Mouse (Mus musculus) cerebellum, postnatal 25 days (tissue): ENCODE results near the gene Slc5a6.
"Not testable (repeated sequence)": the region's sequence is repeated elsewhere in the genome, so short reads cannot be mapped to it uniquely, and the experiment has no call there.

ENCODE experiments used
- DNase-seq, 2 experiments: peaks; one replicate each; pipeline ENCODE4 v3.0.0; 2021; ENCODE audit warnings: mixed read lengths in 2 of 2

The Slc5a6 gene

DNA sequence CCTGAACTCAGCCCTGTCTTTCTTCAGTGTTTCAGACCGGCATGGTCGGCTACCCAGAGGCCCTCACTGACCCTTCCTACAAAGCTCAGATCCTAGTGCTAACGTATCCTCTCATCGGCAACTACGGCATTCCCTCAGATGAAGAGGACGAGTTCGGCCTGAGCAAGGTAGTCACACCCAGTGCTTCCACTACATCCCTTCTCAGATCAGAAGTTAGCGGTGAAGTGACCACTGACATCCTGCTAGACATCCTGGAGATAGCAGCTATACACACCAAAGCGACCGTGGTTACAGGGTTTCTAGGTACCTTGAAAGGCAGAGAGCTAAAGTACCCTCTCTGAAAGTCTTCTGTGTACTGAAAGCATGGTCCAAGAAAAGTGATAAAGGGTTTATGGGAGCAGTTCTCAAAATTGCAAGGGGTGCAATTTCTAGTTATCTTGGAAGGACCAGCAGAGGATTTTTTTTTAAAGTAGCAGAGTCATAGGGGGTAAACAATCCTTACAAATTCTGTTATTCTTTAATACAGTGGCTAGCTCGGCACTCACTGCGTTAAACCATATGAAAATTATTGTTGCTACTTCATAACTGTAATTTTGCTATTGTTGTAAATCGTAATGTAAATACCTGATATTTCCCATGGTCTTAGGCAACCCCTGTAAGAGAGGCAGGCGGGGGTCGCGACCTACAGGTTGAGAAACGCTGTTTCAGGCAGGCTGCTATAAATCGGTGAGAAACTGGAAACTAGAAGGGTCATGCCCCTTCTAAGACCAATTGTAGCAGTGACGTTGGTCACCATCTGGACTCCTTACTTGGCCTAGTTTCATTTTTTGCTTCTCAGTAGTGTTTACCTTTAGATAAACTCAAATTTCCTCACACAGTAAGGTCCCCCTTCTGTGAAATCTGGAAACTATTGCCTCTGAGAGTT is 6.8 kb upstream of the Slc5a6 start:
- DNase-seq = no peak

DNA sequence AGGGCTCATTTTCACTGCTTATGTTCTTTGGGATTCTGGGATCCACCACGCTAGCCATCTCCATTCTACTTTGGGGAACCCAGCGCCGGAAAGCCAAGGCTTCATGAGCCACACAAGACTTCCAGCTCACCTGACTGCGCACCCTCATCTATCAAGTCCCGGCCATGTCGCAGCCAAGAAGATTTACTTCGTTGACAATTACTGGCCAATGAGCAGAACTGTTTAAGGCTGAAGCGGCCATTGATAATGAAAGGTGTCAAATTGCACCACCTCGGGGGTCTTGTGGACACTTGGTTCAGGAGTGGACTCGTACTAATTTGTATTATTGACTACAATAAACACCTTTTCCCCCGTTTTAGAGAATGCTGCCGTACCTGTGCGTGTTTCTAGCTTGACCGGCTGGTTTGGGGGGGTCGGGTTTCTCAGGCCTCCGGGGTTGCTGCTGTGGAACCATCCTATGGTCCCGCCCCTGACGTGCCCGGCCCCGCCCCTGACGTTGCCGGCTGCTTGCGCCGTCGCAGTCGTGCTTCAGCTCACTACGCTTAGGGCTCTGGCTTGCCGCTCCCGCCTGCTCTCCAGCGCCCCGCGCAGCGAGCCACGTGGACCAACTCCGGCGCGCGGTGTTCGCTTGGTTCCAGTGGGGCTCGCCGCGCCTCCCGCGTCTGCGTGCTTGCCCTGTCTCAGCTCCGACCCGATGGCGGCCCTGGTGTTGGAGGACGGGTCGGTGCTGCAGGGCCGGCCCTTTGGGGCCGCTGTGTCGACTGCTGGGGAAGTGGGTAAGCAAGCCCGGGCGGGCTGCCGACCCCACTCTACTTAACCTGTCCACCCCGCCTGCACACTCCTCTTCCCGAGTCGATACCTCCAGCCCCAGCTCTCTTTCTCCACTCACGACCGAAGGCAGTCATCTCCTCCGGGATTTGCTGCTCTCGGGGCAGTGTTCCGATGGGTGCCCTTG is 5.8 kb upstream of the Slc5a6 start, which contains the start of gene Cad:
Gene Cad, plus strand, starts transcription at position 520 of the 955 bp plus-strand sequence.
- peak; percentile 95 to 98 for DNase-seq

DNA sequence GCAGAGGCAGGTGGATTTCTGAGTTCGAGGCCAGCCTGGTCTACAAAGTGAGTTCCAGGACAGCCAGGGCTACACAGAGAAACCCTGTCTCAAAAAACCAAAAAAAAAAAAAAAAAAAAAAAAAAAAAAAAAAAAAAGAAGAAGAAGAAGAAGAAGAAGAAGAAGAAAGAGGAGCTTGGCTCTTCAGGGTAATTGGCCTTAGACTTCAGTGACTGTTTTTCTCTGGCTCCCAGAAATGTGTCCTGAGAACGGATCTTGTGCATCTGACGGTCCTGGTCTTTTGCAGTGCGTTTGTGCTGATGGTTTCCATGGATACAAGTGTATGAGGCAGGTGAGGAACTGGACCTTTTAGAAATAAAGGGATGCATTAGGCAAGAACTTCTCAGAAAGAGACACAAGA is 5.0 kb upstream of the Slc5a6 start:
- DNase-seq = not testable (repeated sequence)

DNA sequence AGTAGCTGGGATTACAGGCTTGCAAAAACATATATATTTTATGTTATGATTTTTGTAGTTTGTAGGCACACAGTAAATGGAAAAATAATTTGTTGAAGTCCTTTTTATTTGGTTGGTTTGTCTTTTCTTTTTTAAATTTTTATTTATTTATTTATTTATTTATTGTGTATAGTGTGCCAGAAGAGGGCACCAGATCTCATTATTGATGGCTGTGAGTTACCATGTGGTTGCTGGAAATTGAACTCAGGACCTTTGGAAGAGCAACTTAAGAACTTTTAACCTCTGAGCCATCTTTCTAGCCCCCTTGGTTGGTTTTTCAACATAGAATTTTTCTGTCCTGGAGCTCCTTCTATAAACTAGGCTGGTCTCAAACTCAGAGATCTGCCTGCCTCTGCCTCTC is 1.7 kb upstream of the Slc5a6 start:
- no peak for DNase-seq

DNA sequence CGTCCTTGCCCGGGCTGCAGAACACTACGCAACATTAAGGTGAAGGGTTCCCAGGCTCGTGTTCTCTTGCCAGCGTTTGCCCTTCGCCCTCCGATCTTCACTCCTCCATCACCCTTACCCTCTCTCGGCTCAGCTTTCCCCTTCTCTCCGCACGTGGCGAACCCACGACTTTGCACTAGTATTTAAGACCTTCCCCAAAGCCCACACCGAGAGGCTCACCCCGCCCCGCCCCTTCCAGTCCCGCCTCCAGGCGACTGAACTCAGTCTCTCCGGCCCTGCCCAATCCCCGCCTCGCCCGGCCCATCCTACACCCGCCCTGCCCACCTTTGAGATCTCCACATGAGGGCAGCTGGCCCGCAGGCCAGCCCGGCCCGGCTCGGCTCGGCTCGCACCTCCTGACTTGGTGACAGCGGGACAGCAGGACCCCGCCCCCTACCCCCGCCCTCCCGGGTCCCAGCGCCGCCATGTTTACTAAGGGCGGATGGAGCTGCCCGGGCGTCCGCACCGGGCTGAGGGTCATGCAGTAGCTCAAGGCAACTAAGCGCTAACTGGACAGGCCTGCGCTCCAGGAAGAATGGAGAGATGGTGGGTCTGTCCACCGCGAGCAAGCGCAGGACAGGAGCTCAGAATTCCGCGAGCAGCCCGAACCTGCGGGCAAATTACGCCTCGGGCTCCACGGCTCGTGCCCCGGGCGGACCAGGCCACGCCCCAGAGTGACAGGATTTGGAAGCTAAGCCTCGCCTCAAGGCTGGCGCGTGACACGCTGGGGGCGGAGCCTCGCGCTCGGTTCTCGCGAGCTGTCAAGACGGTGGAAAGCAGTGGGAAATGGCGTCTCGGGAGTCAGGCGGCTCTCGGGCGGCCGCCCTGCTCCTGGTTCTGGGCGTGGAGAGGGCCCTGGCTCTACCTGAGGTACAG is 619 bp downstream of the Slc5a6 start, which contains the start of gene Atraid:
Gene Atraid, plus strand, starts transcription at position 465 of the 915 bp plus-strand sequence.
- peak; percentile 99 to 100 for DNase-seq

DNA sequence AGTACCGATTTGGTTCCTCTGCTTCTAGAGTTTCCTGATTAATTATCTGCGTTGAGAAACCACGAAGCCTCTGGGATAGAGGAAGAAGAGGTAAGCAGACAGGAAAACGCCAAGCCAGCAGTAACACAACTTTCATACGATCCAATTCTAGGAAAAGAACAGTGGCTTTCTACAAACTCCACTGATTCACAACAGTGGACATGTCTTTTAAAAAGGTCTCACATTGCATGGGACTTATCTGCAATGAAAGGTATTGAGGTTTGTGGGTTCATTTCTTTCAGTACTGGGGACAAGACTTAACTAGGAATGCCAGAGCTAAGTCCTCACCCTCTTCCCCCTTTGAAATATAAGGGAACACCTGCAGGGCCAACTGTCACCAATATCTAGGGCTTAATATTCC is 1.6 kb downstream of the Slc5a6 start:
- no peak for DNase-seq

DNA sequence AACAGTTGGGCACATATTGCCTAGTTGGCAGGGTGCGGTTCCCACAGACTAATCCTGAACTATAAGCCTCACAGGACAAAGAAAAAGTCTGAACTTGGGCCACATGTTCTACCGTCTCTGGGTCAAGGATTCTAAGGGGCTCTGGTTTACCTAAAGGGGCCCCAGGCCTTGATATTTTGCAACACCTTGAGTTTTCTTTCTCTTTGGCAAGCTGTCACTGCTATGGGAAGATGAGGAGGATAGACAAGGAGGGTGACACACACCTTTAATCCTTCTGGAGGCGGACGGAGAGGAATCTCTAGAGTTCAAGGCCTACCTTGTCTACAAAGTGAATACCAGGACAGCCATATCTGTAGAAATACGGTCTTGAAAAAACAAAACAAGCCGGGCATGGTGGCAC is 2.3 kb downstream of the Slc5a6 start:
- no peak for DNase-seq

DNA sequence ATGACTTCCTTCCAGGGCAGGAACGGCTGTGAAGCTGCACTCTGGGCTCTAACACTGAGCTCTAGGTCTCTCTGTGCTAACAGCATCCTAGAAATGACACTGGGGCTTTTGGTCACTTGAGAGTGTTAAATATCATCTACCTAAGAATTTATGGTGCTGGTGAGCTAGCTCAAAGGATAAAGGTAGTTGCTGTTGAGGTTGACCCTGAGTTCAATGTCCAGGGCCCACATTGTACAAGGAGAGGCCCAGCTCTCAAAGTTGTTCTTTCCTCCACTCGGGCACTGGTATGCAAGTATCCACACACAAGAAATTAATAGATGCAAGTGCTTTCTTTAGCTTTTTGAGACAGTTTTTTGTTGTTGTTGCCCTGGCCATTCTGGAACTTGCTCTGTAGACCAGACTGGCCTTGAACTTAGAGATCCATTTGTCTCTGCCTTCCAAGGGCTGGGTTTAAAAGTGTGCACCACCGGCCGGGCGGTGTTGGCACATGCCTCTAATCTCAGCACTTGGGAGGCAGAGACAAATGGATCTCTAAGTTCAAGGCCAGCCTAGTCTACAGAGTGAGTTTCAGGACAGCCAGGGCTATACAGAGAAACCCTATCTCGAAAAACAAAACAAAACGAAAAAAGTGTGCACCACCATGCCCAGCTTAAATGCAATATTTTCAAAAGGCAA is 10.4 kb downstream of the Slc5a6 start:
- no peak for DNase-seq

DNA sequence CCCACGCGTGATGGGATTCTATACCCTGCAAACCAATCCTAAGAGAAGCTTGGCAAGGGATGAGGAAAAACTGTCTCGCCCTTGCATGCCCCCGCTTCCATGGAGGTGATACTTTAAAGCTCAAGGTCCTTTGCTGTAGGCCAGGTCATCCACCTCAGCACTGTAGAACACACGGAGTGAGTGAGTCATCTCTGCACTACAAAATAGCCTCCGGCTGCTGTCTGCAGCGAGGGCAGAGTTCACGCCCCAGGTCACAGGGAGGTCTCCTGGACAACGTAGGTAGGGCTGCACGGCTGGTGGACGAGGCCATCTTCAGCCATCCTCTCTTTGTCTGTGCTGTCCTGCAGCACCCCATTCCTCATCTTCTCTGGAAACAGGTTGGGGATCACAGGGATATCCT is 12.2 kb downstream of the Slc5a6 start:
- not testable (repeated sequence) for DNase-seq

DNA sequence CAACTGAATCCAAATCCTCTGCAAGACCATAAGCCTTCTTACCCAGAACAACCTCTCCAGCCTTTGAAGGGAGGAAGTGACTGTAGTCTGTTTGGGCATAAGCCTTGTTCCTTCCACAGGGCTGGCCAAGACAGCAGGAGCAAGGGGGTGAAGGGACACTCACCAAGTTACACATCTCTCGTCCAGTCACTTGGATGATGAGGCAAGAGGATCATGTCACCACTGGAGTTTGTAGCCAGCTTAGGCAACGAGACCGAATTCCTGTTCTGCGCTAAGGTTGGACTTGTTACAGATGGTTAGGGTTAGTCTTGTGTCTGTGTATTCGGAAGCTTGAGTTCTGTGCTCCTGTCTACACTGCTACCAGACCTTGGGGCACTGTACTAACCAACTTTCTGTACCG is 14.1 kb downstream of the Slc5a6 start:
- no peak for DNase-seq

DNA sequence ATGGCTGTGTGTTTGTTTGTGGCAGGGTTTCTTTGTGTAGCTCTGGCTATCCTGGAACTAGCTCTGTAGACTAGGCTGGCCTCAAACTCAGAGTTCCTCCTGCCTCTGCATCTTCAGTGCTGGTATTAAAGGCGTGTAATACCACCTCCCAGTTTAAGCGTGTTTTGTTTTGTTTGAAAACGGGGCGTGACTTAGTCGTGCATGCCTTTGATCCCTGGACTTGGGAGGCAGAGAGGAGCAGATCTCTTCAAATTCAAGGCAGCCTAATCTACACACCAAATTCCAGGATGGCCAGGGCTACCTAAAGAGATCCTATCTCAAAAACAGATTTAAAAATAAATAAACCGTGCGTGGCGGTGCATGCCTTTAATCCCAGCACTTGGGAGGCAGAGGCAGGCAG is 17.2 kb downstream of the Slc5a6 start:
- no peak for DNase-seq

DNA sequence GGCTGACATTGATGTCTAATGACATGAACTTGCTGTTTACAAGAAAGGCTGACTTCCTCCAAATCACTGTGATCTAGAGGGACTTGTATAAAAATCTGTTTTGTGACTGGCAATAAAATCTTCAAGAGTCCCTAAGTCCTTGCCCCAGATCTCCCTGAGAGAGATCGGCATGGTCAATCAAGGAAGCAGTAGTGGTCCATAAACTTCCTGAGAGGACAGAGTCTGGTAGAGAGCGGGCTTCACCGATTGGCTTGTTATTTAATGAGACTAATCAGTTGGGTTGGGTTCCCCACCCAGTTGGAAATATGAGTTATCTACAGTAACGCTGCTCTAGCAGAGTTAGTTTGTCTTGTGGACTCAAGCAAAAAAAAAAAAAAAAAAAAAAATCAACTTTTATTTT is 17.8 kb downstream of the Slc5a6 start:
- no peak for DNase-seq

DNA sequence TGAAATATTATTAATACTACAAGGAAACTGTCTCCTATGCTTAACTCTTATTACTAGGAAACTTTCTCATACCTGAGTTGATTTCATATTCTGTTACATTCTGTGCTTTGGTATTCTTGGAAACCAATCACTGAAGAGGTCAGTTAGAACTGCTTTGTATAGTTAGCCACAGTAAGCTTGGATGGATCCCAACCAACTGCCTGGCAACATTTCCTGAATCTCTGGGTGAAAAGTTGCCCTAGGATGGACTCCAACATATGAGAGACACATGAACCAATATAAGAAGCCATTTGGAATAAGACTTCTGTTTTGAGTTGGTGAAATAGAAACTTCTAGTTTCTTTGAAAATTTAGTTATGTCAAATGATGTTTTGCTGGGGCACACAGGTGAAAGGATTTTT is 24.1 kb downstream of the Slc5a6 start:
- no peak for DNase-seq

DNA sequence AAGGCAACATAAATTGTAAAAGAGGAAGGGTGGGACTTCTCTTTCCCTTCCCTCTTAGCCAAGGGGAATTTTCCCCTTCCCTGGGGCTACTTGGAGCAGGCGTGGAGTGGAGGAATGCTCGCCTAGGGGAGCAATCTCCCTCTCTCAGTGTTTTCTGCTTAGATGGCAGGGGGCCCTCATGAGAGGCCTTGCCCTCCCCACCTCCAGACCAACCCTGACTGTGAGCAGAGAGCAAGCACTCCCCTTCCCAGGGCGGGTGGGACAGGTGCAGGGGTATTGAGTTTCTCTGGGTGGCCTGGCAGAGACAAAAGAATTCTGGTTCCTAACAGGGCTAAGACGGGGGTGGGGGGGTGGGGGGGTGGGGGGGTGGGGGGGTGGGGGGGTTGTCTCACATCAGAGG is 25.5 kb downstream of the Slc5a6 start:
- no peak for DNase-seq

DNA sequence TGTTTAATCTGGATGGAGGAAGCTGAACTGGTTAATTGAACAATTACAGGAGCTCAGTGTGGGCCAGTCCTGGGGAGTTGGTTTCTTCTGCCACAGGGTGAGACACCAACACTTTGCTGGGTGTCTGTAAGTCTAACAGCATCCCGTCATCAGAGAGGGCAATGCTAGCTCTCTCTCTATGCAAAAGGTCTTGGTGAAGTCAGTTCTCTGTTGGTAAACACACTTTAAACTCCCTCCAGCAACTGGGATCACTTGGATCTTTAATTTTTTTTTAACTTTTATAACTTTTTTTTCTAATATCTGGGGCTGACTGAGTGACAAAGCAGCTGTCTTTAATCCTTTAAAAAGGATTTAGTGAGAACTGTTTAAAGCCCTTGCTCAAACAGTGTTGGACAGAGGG is 26.0 kb downstream of the Slc5a6 start:
- no peak for DNase-seq

DNA sequence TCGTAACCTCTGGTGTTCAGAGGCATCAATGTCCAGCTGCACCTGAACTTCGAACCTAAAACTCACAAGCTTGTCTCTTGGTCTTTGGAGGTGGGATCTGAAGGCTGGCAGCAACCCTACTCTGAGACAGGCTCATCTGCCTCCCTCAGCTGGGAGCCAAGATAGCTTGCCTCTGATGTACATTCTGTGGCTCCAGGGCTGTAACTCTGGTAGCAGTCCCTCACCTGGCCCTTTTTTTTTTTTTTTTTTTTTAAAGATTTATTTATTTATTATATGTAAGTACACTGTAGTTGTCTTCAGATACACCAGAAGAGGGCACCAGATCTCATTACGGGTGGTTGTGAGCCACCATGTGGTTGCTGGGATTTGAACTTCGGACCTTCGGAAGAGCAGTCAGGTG is 26.9 kb downstream of the Slc5a6 start:
- not testable (repeated sequence) for DNase-seq

DNA sequence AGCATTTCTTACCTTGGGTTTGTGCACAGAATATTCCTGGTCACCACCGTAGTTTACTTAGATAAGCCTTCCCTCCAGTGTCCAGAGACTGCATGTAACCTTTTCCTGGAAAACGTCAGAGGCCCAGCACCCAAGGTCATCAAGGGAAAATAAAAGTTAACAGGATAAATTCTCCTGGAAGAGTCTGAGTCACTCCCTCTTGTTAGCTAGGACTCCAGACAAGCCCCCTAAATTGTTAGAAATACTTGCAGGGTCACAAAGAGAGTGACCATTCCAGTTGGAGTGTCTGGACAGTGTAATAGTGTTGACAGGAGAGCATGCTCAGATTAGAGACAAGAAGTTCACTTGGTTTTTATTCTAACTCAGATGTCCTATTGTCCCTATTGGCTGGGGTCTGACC is 32.8 kb downstream of the Slc5a6 start:
- no peak for DNase-seq

DNA sequence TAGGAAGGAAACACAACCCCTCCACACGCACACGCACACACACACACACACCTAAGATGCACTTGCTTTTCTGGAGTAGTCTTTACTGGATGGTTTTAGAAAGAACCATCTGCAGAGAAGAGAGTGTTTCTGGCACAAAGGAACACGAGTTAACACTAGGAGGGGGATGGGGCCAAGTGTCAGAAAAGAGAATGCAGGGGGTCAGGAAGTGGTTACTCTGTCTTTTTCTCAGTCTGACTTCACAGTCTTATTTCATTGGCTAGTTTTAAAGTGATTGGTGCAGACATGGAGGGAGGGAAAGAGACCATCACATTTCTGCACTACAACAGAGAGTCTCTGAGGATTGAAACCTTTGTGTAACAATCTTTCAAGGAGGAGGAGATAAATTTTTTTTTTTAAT is 36.0 kb downstream of the Slc5a6 start:
- no peak for DNase-seq

DNA sequence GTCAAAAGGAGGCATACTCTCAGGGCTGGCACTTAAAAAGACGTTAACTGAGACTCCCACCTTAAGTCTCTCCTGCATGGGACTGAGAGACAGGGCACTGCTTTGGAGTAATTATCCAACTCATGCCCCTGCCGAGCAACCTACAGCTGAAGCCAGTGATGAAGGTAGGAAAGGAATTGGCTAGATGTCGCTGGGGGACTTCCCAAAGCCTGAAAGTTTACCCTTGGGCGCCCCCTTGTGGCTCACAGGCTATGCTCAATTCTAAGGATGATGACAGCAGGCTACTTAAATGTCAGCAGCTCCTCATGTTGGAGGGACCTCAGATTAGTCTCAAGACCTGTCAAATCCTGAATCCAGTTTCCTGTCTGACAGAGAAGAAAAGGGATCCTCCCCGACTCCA is 44.5 kb downstream of the Slc5a6 start:
- peak; percentile 93 to 95 for DNase-seq

DNA sequence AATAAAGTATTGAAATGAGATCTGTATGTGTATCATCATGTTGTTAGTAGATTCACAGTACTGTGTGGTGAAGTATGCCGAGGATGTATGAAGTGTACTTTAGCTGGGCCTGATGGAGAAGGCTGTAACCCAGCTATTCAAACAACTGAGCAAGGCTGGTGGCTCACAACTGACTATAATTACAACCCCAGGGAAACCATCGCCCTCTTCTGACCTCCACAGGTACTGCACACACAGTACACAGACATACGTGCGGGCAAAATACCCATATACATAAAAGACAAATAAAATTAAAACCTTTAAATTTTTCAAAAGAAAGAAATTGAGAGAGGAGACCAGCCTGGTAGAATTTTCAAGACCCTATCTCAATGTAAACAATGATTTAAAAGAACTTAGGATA is 47.2 kb downstream of the Slc5a6 start:
- DNase-seq = peak in 1 of 2 experiments; percentile 5

DNA sequence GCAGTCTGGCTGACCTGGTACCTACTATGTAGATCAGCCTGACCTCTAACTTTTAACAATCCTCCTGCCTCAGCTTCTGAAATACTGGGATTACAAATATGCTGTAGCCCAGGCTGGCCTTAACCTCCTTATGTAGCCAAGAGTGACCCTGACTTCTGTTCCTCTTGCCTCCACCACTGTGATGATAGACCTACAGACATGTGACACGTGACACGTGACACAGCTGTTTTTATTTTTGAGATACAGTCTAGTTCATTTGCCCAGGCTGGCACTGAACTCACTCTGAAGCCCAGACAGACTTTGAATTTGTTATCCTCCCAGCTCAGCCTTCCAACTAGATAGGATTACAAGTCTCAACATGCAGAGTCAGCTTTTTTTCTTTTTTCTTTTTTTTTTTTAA is 47.7 kb downstream of the Slc5a6 start:
- no peak for DNase-seq

DNA sequence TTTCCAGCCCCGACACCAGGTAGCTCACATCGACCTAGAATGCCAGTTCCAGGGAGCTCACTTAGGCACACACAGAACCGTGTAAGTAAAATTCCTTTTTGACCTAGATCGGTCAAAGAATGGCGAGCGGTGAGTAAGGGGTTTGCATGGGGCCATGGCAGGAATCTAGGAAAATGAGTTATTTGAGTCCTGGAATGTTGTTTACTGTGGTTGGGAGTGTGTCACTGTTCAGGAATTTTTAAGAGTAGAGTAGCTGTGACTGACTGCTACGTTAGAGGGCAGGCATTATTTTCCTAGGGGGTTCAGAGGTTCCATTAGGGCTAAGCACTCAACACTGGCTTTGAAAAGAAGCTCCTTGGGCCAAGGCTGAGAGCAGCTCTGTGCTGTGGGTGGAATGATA is 48.6 kb downstream of the Slc5a6 start:
- no peak for DNase-seq
